Mouse (Mus musculus): ENCODE results near the gene Secisbp2l.

GRCm38 (mm10) chr2:125696219-125696618 lies 86.5 kb downstream of the Secisbp2l start:
- TF ChIP-seq GATA1 (IDR thresholded peaks at IDR 0.05; ENCODE audit: borderline replicate concordance, low read length), result no peak
- no peak for TF ChIP-seq FLI1 (IDR thresholded peaks at IDR 0.05; ENCODE audit: low read length)
